Mouse (Mus musculus) small intestine, adult 10 weeks (tissue): ENCODE results near the gene Ikzf4. TPM values are rescaled to one million over a fixed set of nuclear protein-coding genes. Genes with fewer than 3 reads are reported as not detected.

ENCODE experiments used
- polyA plus RNA-seq: library from polyadenylated mRNA; stranded (reverse); fragments of 350-450 nt; fragmentation: Illumina TruSeq; extraction: RNeasy Lipid Tissue Mini Kit (QIAGEN cat#74804); gene quantifications from one replicate; pipeline ENCODE4 v1.2.3, GENCODE M21; 2014; ENCODE audit warnings: low replicate concordance

The Ikzf4 gene
- polyA plus RNA-seq: 0.41 TPM

GRCm38 (mm10) chr10:128645111-128646011 lies at the start of gene Ikzf4:
Gene Ikzf4 (minus strand): TSS chr10:128645991.

GRCm38 (mm10) chr10:128673763-128674468 lies 28.1 kb upstream of the Ikzf4 start, which contains the start of gene Suox:
Gene Suox (minus strand): TSS chr10:128674073.

GRCm38 (mm10) chr10:128626311-128627310 lies 19.2 kb downstream of the Ikzf4 start, which contains the start of gene Rps26:
Gene Rps26 (minus strand): TSS chr10:128626747.

GRCm38 (mm10) chr10:128589464-128590192 lies 56.2 kb downstream of the Ikzf4 start, which contains the start of gene Erbb3:
Gene Erbb3 (minus strand): TSS chr10:128589652.

Other genes starting within 250 kb of the Ikzf4 start
- gene Slc39a5, start 244.8 kb downstream of the Ikzf4 start, polyA plus RNA-seq: 0.78 TPM
- gene Nabp2, start 234.5 kb downstream of the Ikzf4 start, polyA plus RNA-seq: 10.6 TPM
- 5.2 TPM for gene Rnf41, start 234.3 kb downstream of the Ikzf4 start, polyA plus RNA-seq
- gene Smarcc2, start 186.7 kb downstream of the Ikzf4 start, polyA plus RNA-seq: 35.8 TPM
- 27.1 TPM for gene Myl6, start 151.8 kb downstream of the Ikzf4 start, polyA plus RNA-seq
- not detected for gene Myl6b, start 147.3 kb downstream of the Ikzf4 start, polyA plus RNA-seq
- 1.9 TPM for gene Esyt1, start 120.1 kb downstream of the Ikzf4 start, polyA plus RNA-seq
- 0.85 TPM for gene Zc3h10, start 98.2 kb downstream of the Ikzf4 start, polyA plus RNA-seq
- gene Rpl41, start 96.7 kb downstream of the Ikzf4 start, polyA plus RNA-seq: 15.5 TPM
- gene Pa2g4, start 80.0 kb downstream of the Ikzf4 start, polyA plus RNA-seq: 72.6 TPM
- 157 TPM for gene Erbb3, start 56.3 kb downstream of the Ikzf4 start, polyA plus RNA-seq
- gene Rps26, start 19.2 kb downstream of the Ikzf4 start, polyA plus RNA-seq: 7.5 TPM
- gene Suox, start 28.1 kb upstream of the Ikzf4 start, polyA plus RNA-seq: 2.4 TPM
- gene Rab5b, start 50.3 kb upstream of the Ikzf4 start, polyA plus RNA-seq: 70.4 TPM
- gene Pmel, start 58.2 kb upstream of the Ikzf4 start, polyA plus RNA-seq: not detected
- 14.3 TPM for gene Cdk2, start 59.0 kb upstream of the Ikzf4 start, polyA plus RNA-seq
- 41.2 TPM for gene Dgka, start 98.9 kb upstream of the Ikzf4 start, polyA plus RNA-seq
- 0.89 TPM for gene Pym1, start 101.9 kb upstream of the Ikzf4 start, polyA plus RNA-seq
- 2.0 TPM for gene Mmp19, start 144.9 kb upstream of the Ikzf4 start, polyA plus RNA-seq
- gene Dnajc14, start 158.1 kb upstream of the Ikzf4 start, polyA plus RNA-seq: 39.9 TPM
- gene Tmem198b, start 158.4 kb upstream of the Ikzf4 start, polyA plus RNA-seq: 3.1 TPM
- 242 TPM for gene Sarnp, start 171.3 kb upstream of the Ikzf4 start, polyA plus RNA-seq
- gene Ormdl2, start 175.7 kb upstream of the Ikzf4 start, polyA plus RNA-seq: 206 TPM
- 0.85 TPM for gene Gdf11, start 245.7 kb upstream of the Ikzf4 start, polyA plus RNA-seq